Mouse (Mus musculus) 3134 (cell line): Measurements from ENCODE around the gene Unc5a.

ENCODE experiments used
- DNase-seq: peaks from one replicate; pipeline ENCODE4 v3.0.0-alpha.2; 2011; ENCODE audit warnings: low spot score; ENCODE audit not compliant: insufficient read length; ENCODE audit errors: extremely low read depth

Unc5a gene

GRCm38 (mm10) chr13:54948531-54949493, at the start of gene Unc5a:
Gene Unc5a (plus strand): TSS chr13:54949411.
- no peak for DNase-seq

- no peak for DNase-seq
Observed at GRCm38 (mm10) chr13:54912053-54912452, 37.2 kb upstream of the Unc5a start.

- DNase-seq: no peak
Observed at GRCm38 (mm10) chr13:54912894-54913621, 36.2 kb upstream of the Unc5a start.

- no peak for DNase-seq
Observed at GRCm38 (mm10) chr13:54916644-54917043, 32.6 kb upstream of the Unc5a start.

GRCm38 (mm10) chr13:54918910-54919309, 30.3 kb upstream of the Unc5a start:
- DNase-seq: no peak

- DNase-seq: no peak
Observed at GRCm38 (mm10) chr13:54919666-54920065, 29.5 kb upstream of the Unc5a start.

- DNase-seq: no peak
Observed at GRCm38 (mm10) chr13:54921700-54922099, 27.5 kb upstream of the Unc5a start.

- DNase-seq: no peak
Observed at GRCm38 (mm10) chr13:54923705-54924104, 25.5 kb upstream of the Unc5a start.

- no peak for DNase-seq
Observed at GRCm38 (mm10) chr13:54925466-54925865, 23.7 kb upstream of the Unc5a start.

GRCm38 (mm10) chr13:54926654-54927053, 22.6 kb upstream of the Unc5a start:
- no peak for DNase-seq

- no peak for DNase-seq
Observed at GRCm38 (mm10) chr13:54930123-54930522, 19.1 kb upstream of the Unc5a start.

GRCm38 (mm10) chr13:54934873-54935272, 14.3 kb upstream of the Unc5a start:
- no peak for DNase-seq

- DNase-seq: no peak
Observed at GRCm38 (mm10) chr13:54936173-54936572, 13.0 kb upstream of the Unc5a start.

- no peak for DNase-seq
Observed at GRCm38 (mm10) chr13:54937885-54938284, 11.3 kb upstream of the Unc5a start.

- no peak for DNase-seq
Observed at GRCm38 (mm10) chr13:54938493-54938892, 10.7 kb upstream of the Unc5a start.

GRCm38 (mm10) chr13:54944411-54945157, 4.6 kb upstream of the Unc5a start:
- DNase-seq: no peak

GRCm38 (mm10) chr13:54945332-54945731, 3.9 kb upstream of the Unc5a start:
- DNase-seq: no peak

GRCm38 (mm10) chr13:54946406-54946805, 2.8 kb upstream of the Unc5a start:
- DNase-seq: no peak

GRCm38 (mm10) chr13:54949592-54949991, 381 bp downstream of the Unc5a start:
- no peak for DNase-seq

- DNase-seq: no peak
Observed at GRCm38 (mm10) chr13:54950131-54950530, 920 bp downstream of the Unc5a start.

GRCm38 (mm10) chr13:54951166-54951565, 2.0 kb downstream of the Unc5a start:
- no peak for DNase-seq
